Mouse (Mus musculus): ENCODE measurements around the gene Hoxa11. TPM values are rescaled to one million over a fixed set of nuclear protein-coding genes. Genes with fewer than 3 reads are reported as not detected.
A peak's percentile ranks its signal among the peaks of the same experiment; 100 is the strongest.

The Hoxa11 gene
- total RNA-seq, 2 experiments from 2014 or later: not detected

- DNase-seq (ENCODE audit: low spot score in 2 of 2): no peak
Observed at GRCm38 (mm10) chr6:52265913-52266665, 20.5 kb upstream of the Hoxa11 start.

- DNase-seq (ENCODE audit: low spot score in 2 of 2): no peak
Observed at GRCm38 (mm10) chr6:52265306-52265912, 19.8 kb upstream of the Hoxa11 start.

DNA sequence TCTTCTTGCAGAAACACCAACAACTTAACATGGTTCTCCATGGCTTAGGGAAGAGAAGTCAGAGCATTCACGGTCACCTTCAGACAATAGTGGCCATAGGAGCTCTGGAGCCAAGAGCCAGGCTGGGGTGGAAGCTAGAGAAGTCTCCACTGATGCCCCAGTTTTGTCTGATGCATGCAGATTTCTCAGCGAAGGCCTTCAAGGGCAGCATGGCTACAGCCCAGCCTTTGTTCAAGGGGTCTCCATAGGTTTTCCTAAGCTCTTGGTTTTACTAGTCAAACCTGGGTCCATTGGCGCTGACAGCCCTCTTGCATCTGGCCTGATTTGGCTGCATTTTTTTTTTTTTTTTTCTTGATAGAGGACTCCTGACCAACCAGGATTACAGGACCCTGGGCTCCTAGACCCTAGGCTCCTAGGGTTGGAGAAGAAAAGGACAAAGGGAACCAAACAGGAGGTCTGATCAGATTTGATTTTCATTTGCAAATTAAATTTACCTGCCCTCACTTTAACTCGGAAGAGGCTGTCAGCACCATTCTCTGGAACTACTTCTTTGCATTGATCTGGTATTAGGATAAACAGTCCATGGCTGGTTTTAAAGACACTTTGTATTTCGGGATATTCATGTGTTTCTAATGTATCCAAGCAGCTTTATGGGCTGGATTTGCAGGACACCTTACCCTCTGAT is 18.6 kb upstream of the Hoxa11 start:
- no peak for DNase-seq (ENCODE audit: low spot score in 2 of 2)

GRCm38 (mm10) chr6:52263321-52263585 is 17.6 kb upstream of the Hoxa11 start:
- no peak for DNase-seq (ENCODE audit: low spot score in 2 of 2)

DNA sequence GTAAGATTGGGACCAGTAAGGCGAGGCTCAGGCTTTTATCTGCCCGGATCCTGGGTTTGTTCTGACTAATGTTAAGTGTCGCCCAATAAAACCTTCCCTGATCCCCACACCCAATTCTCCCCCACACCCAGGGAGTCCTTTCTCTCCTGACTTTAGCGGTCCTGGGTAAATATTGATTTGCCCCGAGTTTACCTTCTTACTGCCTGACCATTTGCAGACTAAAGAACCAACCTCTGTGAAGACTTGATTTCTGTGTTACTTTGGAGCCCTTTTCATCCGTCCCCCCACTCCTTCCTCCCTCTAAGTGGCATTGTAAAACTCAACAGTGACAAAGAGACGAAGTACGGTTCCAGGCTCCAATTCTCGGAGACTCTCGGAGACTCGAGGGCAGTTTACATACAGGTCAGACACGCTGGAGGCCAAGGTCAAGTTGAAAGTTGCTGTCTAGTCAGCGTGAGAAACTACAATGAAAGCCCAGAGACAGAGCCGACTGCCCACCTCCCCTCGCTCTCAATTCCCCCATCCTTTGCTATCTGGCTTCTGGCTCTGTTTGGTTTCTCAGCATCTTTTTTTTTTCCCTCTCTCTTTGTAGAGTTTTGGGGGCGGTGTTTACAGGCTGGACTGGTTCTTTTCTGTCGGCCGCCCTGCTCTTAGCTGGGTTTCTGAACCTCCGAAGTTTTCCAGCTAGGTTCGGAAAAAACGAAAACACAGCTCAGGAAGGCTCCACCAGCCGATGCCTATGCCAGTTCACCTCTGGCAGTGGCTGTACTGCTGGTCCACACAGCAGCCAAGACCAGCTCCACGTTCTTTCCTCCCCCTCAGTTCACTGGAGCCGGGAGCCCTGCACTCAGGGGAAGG is 17.1 kb upstream of the Hoxa11 start:
- no peak for DNase-seq (ENCODE audit: low spot score in 2 of 2)

- DNase-seq (ENCODE audit: low spot score in 2 of 2): no peak
Observed at GRCm38 (mm10) chr6:52261751-52262462, 16.3 kb upstream of the Hoxa11 start.

- no peak for DNase-seq (ENCODE audit: low spot score in 2 of 2)
Observed at GRCm38 (mm10) chr6:52260654-52261575, 15.3 kb upstream of the Hoxa11 start, which contains the start of gene Hoxa13. Hoxa13 (minus strand) TSS chr6:52260880.

GRCm38 (mm10) chr6:52259811-52260261 is 14.2 kb upstream of the Hoxa11 start:
- DNase-seq (ENCODE audit: low spot score in 2 of 2): no peak

GRCm38 (mm10) chr6:52259081-52259790 is 13.6 kb upstream of the Hoxa11 start:
- DNase-seq (ENCODE audit: low spot score in 2 of 2): no peak

GRCm38 (mm10) chr6:52256956-52257355 is 11.3 kb upstream of the Hoxa11 start:
- peak; percentile 75 to 83 for DNase-seq (ENCODE audit: low spot score in 2 of 2)

DNA sequence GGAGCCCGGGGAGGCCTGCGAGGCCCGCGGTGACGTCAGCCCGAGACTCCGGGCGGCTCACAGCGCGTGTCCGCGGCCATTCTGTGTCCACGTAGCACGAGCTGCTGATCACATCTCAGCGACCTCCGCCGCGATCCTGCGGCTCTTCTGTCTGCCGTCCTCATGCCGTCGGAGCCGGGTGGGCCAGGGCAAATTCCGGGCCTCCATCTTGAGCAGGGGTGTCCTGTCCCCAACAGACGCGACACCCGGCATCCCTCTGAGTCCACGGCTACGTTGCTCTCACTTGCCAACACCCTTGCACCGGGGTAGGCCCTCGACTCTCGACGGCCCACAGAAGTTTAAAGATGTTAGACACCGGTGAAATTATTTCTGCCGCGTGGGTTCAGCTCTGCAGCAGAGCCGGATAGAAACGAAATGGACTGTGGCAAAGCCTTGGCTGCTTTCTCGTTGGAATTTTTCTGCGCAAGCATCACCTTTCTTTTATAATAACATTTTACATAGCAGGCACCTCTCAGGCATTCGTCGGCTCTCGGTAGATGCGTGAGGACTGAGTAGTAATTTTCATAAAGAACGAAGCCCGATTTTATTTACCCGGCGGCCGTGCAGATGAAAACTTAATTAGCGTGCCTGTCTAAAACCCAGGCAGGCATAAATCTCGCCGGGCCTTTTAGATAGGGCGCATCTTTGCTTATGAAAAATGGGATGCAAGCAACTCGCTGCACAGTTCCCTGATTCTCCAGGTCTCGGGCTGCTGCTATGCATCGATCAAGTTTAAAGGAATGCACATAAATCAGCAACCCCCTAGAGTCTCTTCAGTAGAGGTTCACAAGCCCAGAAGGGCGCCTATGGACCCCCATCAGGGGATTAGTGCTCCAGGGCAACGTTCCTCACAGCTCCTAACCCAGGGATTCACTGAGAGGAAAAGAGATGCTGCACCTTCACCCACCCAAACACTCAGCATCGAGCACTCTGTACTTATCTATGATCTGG is 8.2 kb upstream of the Hoxa11 start:
- DNase-seq (ENCODE audit: low spot score in 2 of 2): peak in 1 of 2 experiments; percentile 18

DNA sequence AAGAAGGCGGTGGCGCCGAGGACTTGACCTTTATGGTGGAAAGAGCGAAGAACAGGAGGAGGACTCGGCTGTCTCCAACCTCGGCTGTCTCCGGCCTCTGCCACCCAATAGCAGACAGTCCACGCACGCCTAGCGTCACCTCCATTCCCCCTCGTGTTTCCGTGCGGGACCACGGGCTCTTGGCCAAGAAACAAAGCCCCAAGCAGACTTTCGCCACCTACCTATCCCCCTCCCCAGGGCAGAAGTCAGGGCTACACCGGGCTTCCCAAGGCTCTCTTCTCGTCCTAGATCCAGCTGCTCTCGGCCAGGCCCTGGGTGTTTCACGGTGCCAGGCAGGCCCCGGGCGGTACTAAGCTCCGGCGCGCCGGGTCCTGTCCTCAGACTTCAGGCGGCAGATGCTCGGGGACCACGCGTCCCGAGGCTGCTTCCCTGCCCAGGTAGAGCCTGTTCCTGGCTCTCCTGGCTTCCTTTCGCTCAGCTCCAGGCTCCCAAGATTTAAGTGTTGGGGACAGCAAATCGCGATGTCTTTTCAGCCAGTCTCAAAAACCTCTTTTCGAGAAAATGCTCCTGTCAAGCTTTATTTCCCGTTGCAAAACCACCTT is 7.3 kb upstream of the Hoxa11 start:
- peak in 1 of 2 experiments; percentile 19 for DNase-seq (ENCODE audit: low spot score in 2 of 2)

- peak in 1 of 2 experiments; percentile 12 for DNase-seq (ENCODE audit: low spot score in 2 of 2)
Observed at GRCm38 (mm10) chr6:52252016-52252774, 6.6 kb upstream of the Hoxa11 start.

GRCm38 (mm10) chr6:52251177-52251879 is 5.7 kb upstream of the Hoxa11 start:
- DNase-seq (ENCODE audit: low spot score in 2 of 2): no peak

- peak in 1 of 2 experiments; percentile 10 for DNase-seq (ENCODE audit: low spot score in 2 of 2)
Observed at GRCm38 (mm10) chr6:52249826-52250225, 4.2 kb upstream of the Hoxa11 start.

DNA sequence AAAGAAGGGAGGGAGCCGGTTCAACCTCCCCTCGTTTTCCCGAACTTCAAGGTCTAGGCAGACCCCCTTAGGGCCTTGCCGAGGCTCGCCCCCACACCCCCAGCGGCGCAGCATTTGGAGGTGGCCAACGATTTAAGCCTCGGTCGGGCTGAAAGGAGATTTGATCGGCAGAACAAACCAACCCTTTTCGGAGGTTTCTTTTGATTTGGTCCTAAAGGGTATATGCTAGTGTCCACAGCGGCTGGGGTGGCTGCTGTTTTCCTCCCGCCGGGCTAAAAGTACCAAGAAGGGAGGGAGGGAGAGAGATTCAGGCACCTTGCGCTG is 3.8 kb upstream of the Hoxa11 start:
- no peak for DNase-seq (ENCODE audit: low spot score in 2 of 2)

All from adrenal gland, adult 18-20 months (tissue).